Mouse (Mus musculus) brain, embryonic 14.5 days (tissue): ENCODE measurements at regions not wholly inside any gene's neighbourhood (a gene's known extent, or its start where the extent isn't known, plus 50 kb on each side); places are given as distances from the start of the nearest gene placed in this dataset.

ENCODE experiments used
- DNase-seq: peaks from one replicate; pipeline ENCODE4 v3.0.0-alpha.2; 2011; ENCODE audit warnings: low read depth
- CTCF ChIP-seq: fragments of 200-500 bp; IDR thresholded peaks from 2 replicates; pipeline ENCODE4 v1.5.1; 2012; ENCODE audit warnings: inconsistent platforms, mild to moderate bottlenecking, moderate library complexity, borderline replicate concordance; ENCODE audit not compliant: insufficient read depth, insufficient read length; ENCODE audit errors: extremely low read depth
- POLR2A ChIP-seq: fragments of 200-500 bp; IDR thresholded peaks from 2 replicates; pipeline ENCODE4 v1.6.1; 2012; ENCODE audit warnings: mild to moderate bottlenecking, inconsistent platforms, borderline replicate concordance; ENCODE audit not compliant: poor library complexity, insufficient read depth, insufficient read length, severe bottlenecking; ENCODE audit errors: extremely low read depth

GRCm38 (mm10) chr3:129415656-129416055 is 83.1 kb upstream of the Enpep start:
- DNase-seq: no peak
- TF ChIP-seq CTCF: no peak
- no peak for TF ChIP-seq POLR2A

DNA sequence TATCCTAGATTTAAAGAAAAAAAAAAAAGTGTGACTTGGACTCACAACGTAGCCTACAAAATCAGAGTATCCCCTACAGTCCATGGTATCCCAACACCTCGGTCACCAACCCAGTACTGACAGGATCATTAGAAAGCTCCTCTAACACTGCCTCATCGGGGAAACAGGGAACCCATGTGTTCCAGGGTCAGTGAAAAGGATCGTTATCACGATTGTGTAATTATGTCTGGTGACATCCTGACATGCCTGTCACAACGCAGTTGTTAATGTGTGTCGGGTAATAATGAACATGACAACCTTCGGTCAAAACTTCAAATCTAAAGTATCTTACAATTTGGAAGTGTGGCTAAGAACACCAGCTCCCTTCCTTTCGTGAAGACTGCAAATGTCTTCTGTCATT is 83.8 kb upstream of the Enpep start:
- TF ChIP-seq CTCF: no peak
- TF ChIP-seq POLR2A: no peak
- DNase-seq: peak; percentile 32

DNA sequence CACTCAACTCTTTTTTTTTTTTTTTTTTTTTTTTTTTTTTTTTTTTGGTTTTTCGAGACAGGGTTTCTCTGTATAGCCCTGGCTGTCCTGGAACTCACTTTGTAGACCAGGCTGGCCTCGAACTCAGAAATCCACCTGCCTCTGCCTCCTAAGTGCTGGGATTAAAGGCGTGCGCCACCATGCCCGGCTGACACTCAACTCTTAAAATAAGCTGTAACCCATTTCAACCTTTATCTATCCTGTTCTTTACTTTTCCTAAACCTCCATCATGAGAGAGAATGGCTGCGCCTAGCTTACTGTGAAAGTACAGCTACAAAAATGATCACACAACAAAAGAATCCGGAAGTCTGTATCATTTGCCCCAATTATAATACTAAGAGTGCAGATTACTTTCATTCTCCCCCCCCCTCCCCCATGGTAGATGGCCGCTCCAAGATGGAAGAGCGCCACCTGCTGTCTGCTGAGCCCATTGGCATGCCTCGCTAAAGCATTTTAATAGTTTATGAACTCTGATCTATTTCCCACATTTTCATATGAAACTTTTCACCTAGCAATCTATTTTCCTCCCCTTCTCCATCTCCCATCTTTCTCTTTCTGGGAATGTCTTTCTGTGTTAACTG is 89.2 kb upstream of the Enpep start:
- DNase-seq: peak; percentile 49
- TF ChIP-seq CTCF: peak; percentile 71

DNA sequence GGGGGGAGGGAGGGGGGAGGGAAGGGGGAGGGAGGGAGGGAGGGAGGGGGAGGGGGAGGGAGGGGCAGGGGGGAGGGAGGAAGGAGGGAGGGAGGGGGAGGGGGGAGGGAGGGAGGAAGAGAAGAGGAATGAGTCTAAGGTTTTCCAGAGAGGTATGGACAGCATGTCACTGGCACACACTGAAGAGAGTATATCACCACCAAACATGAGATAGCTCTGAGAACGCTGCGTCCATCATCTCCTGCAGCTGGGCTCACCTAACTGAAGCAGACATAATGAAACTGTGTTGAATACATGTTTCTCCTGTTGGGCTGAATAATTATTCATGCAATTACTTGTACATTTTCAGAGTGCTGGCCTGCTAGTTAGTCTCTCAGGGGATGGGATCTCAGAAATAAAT is 96.2 kb upstream of the Enpep start:
- TF ChIP-seq POLR2A (no peak), CTCF (no peak)
- no peak for DNase-seq

GRCm38 (mm10) chr3:129429161-129430111 is 96.9 kb upstream of the Enpep start:
- TF ChIP-seq CTCF: peak; percentile 14; the same call in 1 of the 2 replicates
- no peak for TF ChIP-seq POLR2A
- DNase-seq: peak; percentile 53

DNA sequence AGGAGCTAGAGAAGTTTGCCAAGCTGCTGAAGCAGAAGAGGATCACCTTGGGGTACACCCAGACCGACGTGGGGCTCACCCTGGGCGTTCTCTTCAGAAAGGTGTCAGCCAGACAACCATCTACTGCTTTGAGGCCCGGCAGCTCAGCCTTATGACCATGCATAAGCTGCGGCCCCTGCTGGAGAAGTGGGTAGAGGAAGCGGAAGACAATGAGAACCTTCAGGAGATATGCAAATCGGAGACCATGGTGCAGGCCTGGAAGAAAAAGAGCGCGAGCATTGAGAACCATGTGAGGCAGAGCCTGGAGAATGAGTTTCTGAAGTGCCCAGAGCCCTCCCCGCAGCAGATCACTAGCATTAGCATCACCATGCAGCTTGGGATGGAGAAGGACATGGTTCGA is 98.1 kb upstream of the Elovl6 start:
- DNase-seq: no peak

GRCm38 (mm10) chr3:129437687-129438086 is 94.5 kb upstream of the Elovl6 start:
- TF ChIP-seq CTCF: no peak
- TF ChIP-seq POLR2A: no peak
- DNase-seq: no peak

More for the DNA sequence above, 98.1 kb upstream of the Elovl6 start:
- TF ChIP-seq CTCF (no peak), POLR2A (no peak)

DNA sequence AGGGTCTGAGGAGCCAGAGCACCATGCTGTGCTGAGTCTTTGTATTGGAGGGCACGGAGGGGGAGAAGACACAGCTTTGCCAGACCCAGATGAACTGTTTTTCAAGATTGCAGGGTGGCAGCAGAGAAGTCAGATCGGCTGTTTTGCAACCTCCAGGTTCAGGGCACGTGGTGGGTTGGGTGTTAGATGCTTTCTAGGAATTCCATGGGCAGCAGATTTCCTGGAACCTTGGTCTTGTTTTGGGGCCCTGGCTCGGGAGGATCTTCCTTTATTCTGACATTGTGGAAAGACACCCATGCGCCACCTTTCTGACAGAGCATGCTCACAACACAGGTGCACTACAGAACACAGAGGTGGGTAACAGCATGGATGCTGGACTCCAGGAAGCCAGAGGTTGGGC is 89.4 kb upstream of the Elovl6 start:
- no peak for DNase-seq
- TF ChIP-seq POLR2A: no peak
- no peak for TF ChIP-seq CTCF

DNA sequence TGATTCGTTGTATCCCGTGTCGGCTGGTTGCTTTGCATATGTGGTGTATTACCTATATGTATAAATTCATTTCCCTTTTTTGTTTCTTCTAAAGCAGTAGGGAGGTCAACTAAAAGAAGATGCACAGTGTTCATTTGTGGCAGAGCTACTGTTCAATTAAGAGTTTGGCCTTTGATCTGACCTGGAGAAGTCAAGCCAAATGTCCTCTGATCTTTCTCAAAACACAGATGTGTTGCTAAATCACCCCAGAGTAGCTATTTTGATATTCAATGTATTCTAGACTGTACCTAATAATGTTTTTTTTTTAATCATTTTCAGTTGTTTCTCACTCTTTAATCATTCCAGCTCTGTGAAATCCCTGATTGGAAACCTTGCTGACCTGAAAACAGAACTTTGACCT is 87.9 kb upstream of the Elovl6 start:
- DNase-seq: no peak
- TF ChIP-seq CTCF (no peak), POLR2A (no peak)

- TF ChIP-seq POLR2A (no peak), CTCF (no peak)
- DNase-seq: no peak
Observed at GRCm38 (mm10) chr3:129445961-129446360, 86.2 kb upstream of the Elovl6 start.

GRCm38 (mm10) chr3:129449928-129450327 is 82.2 kb upstream of the Elovl6 start:
- DNase-seq: no peak
- TF ChIP-seq POLR2A (no peak), CTCF (no peak)

GRCm38 (mm10) chr3:129450671-129451070 is 81.5 kb upstream of the Elovl6 start:
- TF ChIP-seq CTCF (no peak), POLR2A (no peak)
- DNase-seq: no peak

DNA sequence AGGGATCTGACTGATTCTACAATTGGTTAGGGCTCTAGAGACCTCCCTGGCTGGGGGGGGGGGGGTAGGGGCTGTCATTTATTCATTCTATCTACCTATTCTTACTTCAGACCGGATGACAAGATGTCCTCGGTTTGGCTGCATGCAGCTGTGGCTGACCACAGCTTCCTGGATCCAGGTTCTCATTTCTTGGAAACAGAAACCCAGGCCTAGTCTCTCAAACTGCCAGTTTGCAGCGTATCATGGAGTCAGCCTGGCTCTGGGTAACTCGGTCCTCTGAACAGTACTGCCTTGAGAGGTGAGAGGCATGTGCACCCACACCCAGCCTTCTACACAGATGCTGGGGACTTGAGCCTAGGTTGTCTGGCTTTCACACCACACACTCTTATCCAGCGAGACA is 62.1 kb upstream of the Elovl6 start:
- TF ChIP-seq POLR2A (no peak), CTCF (no peak)
- DNase-seq: no peak
